16 mouse cellular contexts compared by ENCODE assay signal in genomic region chr16:46410053-46410738, GRCm38 (mm10).
A peak's percentile ranks its signal among the peaks of the same experiment; 100 is the strongest.
DNase-seq lines count a peak whose midpoint lies in the region; ATAC-seq and TF ChIP-seq lines count a peak whose summit lies in the region.
"Had no signal": no experiment of that assay in that cellular context is flagged by ENCODE, and none has a peak within 500 bp of the region (broad histone marks: within the 10 kb centered on the region; RNA-seq: fewer than 3 reads in every experiment).

No protein-coding gene starts in this region.

- TF ChIP-seq CTCF in intestine, postnatal 0 days (IDR thresholded peaks at IDR 0.05; ENCODE audit: low read depth) = no peak

- peak; percentile 62 for ATAC-seq in intestine, postnatal 0 days
- no peak for ATAC-seq in intestine, embryonic 15.5 days
- peak; percentile 27; the same call in 1 of the 2 replicates for ATAC-seq in forebrain, embryonic 14.5 days
- ATAC-seq in granulocyte monocyte progenitor cell, adult 5-6 weeks (replicated peaks; ENCODE audit: poor library complexity, severe bottlenecking) = peak; percentile 42
- ATAC-seq: activated CD4-positive, CD25-positive, alpha-beta regulatory T cell, adult 4 months had no signal

- peak; percentile 1 for DNase-seq in lung, postnatal 36 days
- DNase-seq in lung, adult 18-20 months = no peak
- peak; percentile 24 for DNase-seq in forebrain, embryonic 14.5 days (ENCODE audit: low spot score)
- no peak for DNase-seq in gastrocnemius, adult 8-10 months (ENCODE audit: low spot score in 2 of 2)
- DNase-seq: adrenal gland, postnatal 36 days; cerebellum, adult 11 months; gastrocnemius, adult 2 months; kidney, postnatal 14 days; thymus, postnatal 4 days had no signal

- H3K4me2 ChIP-seq in intestine, postnatal 0 days (replicated peaks; ENCODE audit: low read depth) = no peak overlapping the region
- no peak overlapping the region for H3K4me2 ChIP-seq in intestine, embryonic 15.5 days (replicated peaks)
- no peak overlapping the region for H3K4me2 ChIP-seq in forebrain, embryonic 14.5 days (ENCODE audit: low read length)
- H3K4me2 ChIP-seq: heart, embryonic 11.5 days; limb, embryonic 12.5 days; liver, embryonic 15.5 days had no signal

- no peak overlapping the region for H3K4me3 ChIP-seq in intestine, postnatal 0 days (ENCODE audit: low read depth, low read length)
- H3K4me3 ChIP-seq in intestine, embryonic 15.5 days (replicated peaks) = no peak overlapping the region
- H3K4me3 ChIP-seq in forebrain, embryonic 14.5 days (ENCODE audit: low read depth, low read length) = no peak overlapping the region
- H3K4me3 ChIP-seq: gastrocnemius, adult 2 months; limb, embryonic 12.5 days; liver, embryonic 15.5 days had no signal

- H3K36me3 ChIP-seq in intestine, postnatal 0 days (ENCODE audit: control insufficient read depth, insufficient read depth) = peaks cover 11% of the 10 kb centered on the region; the same call in 1 of the 2 replicates
- H3K36me3 ChIP-seq in intestine, embryonic 15.5 days = 0 out of 2 replicates have a peak, but pooled peaks cover 4% of the 10 kb centered on the region
- H3K36me3 ChIP-seq in forebrain, embryonic 14.5 days (ENCODE audit: control insufficient read depth, insufficient read depth, low read length) = no peaks in the 10 kb centered on the region
- H3K36me3 ChIP-seq: limb, embryonic 12.5 days; liver, embryonic 15.5 days had no signal

- H3K27ac ChIP-seq in intestine, postnatal 0 days (ENCODE audit: low read depth, low read length) = peak overlapping the region; percentile 15; the same call in 1 of the 2 replicates
- H3K27ac ChIP-seq in intestine, embryonic 15.5 days = no peak overlapping the region
- H3K27ac ChIP-seq in forebrain, embryonic 14.5 days (ENCODE audit: low read depth, low read length) = no peak overlapping the region
- H3K27ac ChIP-seq: gastrocnemius, adult 2 months; limb, embryonic 12.5 days; liver, embryonic 15.5 days had no signal

- H3K4me1 ChIP-seq in intestine, postnatal 0 days (replicated peaks; ENCODE audit: control insufficient read depth, insufficient read depth, low read length) = no peaks in the 10 kb centered on the region
- no peaks in the 10 kb centered on the region for H3K4me1 ChIP-seq in intestine, embryonic 15.5 days (replicated peaks)
- no peaks in the 10 kb centered on the region for H3K4me1 ChIP-seq in forebrain, embryonic 14.5 days (ENCODE audit: control insufficient read depth, insufficient read depth, low read length)
- H3K4me1 ChIP-seq: limb, embryonic 12.5 days; liver, embryonic 15.5 days had no signal

- 63% methylated on average over 6 of the region's 6 CpGs for WGBS in intestine, postnatal 0 days
- WGBS in intestine, embryonic 15.5 days = 86% methylated on average over 6 of the region's 6 CpGs
- 67% methylated on average over 6 of the region's 6 CpGs for WGBS in forebrain, embryonic 14.5 days

- H3K9ac ChIP-seq in intestine, postnatal 0 days (ENCODE audit: low read depth, low read length) = no peak overlapping the region
- no peak overlapping the region for H3K9ac ChIP-seq in intestine, embryonic 15.5 days
- no peak overlapping the region for H3K9ac ChIP-seq in forebrain, embryonic 14.5 days (ENCODE audit: low read length)
- H3K9ac ChIP-seq: limb, embryonic 12.5 days; liver, embryonic 15.5 days had no signal

- H3K9me3 ChIP-seq in intestine, postnatal 0 days (ENCODE audit: control insufficient read depth) = no peaks in the 10 kb centered on the region
- H3K9me3 ChIP-seq in intestine, embryonic 15.5 days = no peaks in the 10 kb centered on the region
- H3K9me3 ChIP-seq in forebrain, embryonic 14.5 days (replicated peaks; ENCODE audit: control insufficient read depth, low read length) = no peaks in the 10 kb centered on the region
- H3K9me3 ChIP-seq: limb, embryonic 12.5 days; liver, embryonic 15.5 days had no signal

- no peaks in the 10 kb centered on the region for H3K27me3 ChIP-seq in intestine, postnatal 0 days (replicated peaks; ENCODE audit: control insufficient read depth, insufficient read depth, low read length)
- no peaks in the 10 kb centered on the region for H3K27me3 ChIP-seq in intestine, embryonic 15.5 days (replicated peaks)
- H3K27me3 ChIP-seq in forebrain, embryonic 14.5 days (replicated peaks; ENCODE audit: control insufficient read depth, insufficient read depth, low read length) = no peaks in the 10 kb centered on the region
- H3K27me3 ChIP-seq: limb, embryonic 12.5 days; liver, embryonic 15.5 days had no signal

Comparison
In these comparisons a context has a peak if more than half of its experiments do, and no peak if none do; other contexts are left out.
1. DNase-seq: peak in lung, postnatal 36 days (single experiment) and forebrain, embryonic 14.5 days (single experiment); none in lung, adult 18-20 months (0 of 2) and gastrocnemius, adult 8-10 months (0 of 2).